Mouse (Mus musculus): ENCODE data around the gene Exoc4. TPM values are rescaled to one million over a fixed set of nuclear protein-coding genes. Genes with fewer than 3 reads are reported as not detected.

Gene Exoc4
- polyA plus RNA-seq, 1 experiment: 3.3 TPM

GRCm38 (mm10) chr6:33525695-33526366, 276.9 kb downstream of the Exoc4 start:
- no peak overlapping the region for H3K4me3 ChIP-seq (ENCODE audit: low read depth, low read length)
- WGBS: 93% methylated on average over 7 of the region's 7 CpGs
- H3K4me1 ChIP-seq (ENCODE audit: control insufficient read depth, insufficient read depth, insufficient read length, low read length): no peaks in the 10 kb centered on the region
- no peaks in the 10 kb centered on the region for H3K27me3 ChIP-seq (ENCODE audit: control insufficient read depth, insufficient read depth, low read length)
- TF ChIP-seq POLR2A (IDR thresholded peaks at IDR 0.05; ENCODE audit: low read depth, low read length): no peak
- no peak for TF ChIP-seq CTCF (IDR thresholded peaks at IDR 0.05; ENCODE audit: extremely low read depth, insufficient read length, insufficient replicate concordance, low read depth, low read length)
- H3K27ac ChIP-seq (ENCODE audit: insufficient read depth, low read depth, low read length): no peak overlapping the region
- no peaks in the 10 kb centered on the region for H3K36me3 ChIP-seq (ENCODE audit: control insufficient read depth, insufficient read depth, low read length)

- no peak overlapping the region for H3K27ac ChIP-seq (ENCODE audit: insufficient read depth, low read depth, low read length)
- no peaks in the 10 kb centered on the region for H3K36me3 ChIP-seq (ENCODE audit: control insufficient read depth, insufficient read depth, low read length)
- H3K4me3 ChIP-seq (ENCODE audit: low read depth, low read length): no peak overlapping the region
- H3K27me3 ChIP-seq (ENCODE audit: control insufficient read depth, insufficient read depth, low read length): no peaks in the 10 kb centered on the region
- H3K4me1 ChIP-seq (ENCODE audit: control insufficient read depth, insufficient read depth, insufficient read length, low read length): no peaks in the 10 kb centered on the region
- 35% methylated on average over 1 of the region's 1 CpGs for WGBS
- TF ChIP-seq CTCF (IDR thresholded peaks at IDR 0.05; ENCODE audit: extremely low read depth, insufficient read length, insufficient replicate concordance, low read depth, low read length) (no peak), POLR2A (IDR thresholded peaks at IDR 0.05; ENCODE audit: low read depth, low read length) (no peak)
Measured at GRCm38 (mm10) chr6:33540356-33540755, 291.5 kb downstream of the Exoc4 start.

- Histone ChIP-seq H3K4me3 (ENCODE audit: low read depth, low read length) (no peak overlapping the region), H3K36me3 (ENCODE audit: control insufficient read depth, insufficient read depth, low read length) (no peaks in the 10 kb centered on the region), H3K27me3 (ENCODE audit: control insufficient read depth, insufficient read depth, low read length) (no peaks in the 10 kb centered on the region), H3K4me1 (ENCODE audit: control insufficient read depth, insufficient read depth, insufficient read length, low read length) (no peaks in the 10 kb centered on the region), H3K27ac (ENCODE audit: insufficient read depth, low read depth, low read length) (no peak overlapping the region)
- TF ChIP-seq CTCF (IDR thresholded peaks at IDR 0.05; ENCODE audit: extremely low read depth, insufficient read length, insufficient replicate concordance, low read depth, low read length): no peak
- no peak for TF ChIP-seq POLR2A (IDR thresholded peaks at IDR 0.05; ENCODE audit: low read depth, low read length)
- WGBS: 81% methylated on average over 6 of the region's 6 CpGs
Measured at GRCm38 (mm10) chr6:33542712-33543111, 293.8 kb downstream of the Exoc4 start.

- Histone ChIP-seq H3K27me3 (ENCODE audit: control insufficient read depth, insufficient read depth, low read length) (no peaks in the 10 kb centered on the region), H3K4me3 (ENCODE audit: low read depth, low read length) (no peak overlapping the region), H3K36me3 (ENCODE audit: control insufficient read depth, insufficient read depth, low read length) (no peaks in the 10 kb centered on the region), H3K4me1 (ENCODE audit: control insufficient read depth, insufficient read depth, insufficient read length, low read length) (no peaks in the 10 kb centered on the region), H3K27ac (ENCODE audit: insufficient read depth, low read depth, low read length) (no peak overlapping the region)
- 78% methylated on average over 4 of the region's 4 CpGs for WGBS
- TF ChIP-seq CTCF (IDR thresholded peaks at IDR 0.05; ENCODE audit: extremely low read depth, insufficient read length, insufficient replicate concordance, low read depth, low read length) (no peak), POLR2A (IDR thresholded peaks at IDR 0.05; ENCODE audit: low read depth, low read length) (no peak)
Measured at GRCm38 (mm10) chr6:33551934-33552333, 303.0 kb downstream of the Exoc4 start.

- H3K4me1 ChIP-seq (ENCODE audit: control insufficient read depth, insufficient read depth, insufficient read length, low read length): no peaks in the 10 kb centered on the region
- H3K27ac ChIP-seq (ENCODE audit: insufficient read depth, low read depth, low read length): no peak overlapping the region
- no peaks in the 10 kb centered on the region for H3K27me3 ChIP-seq (ENCODE audit: control insufficient read depth, insufficient read depth, low read length)
- no peaks in the 10 kb centered on the region for H3K36me3 ChIP-seq (ENCODE audit: control insufficient read depth, insufficient read depth, low read length)
- H3K4me3 ChIP-seq (ENCODE audit: low read depth, low read length): no peak overlapping the region
- TF ChIP-seq POLR2A (IDR thresholded peaks at IDR 0.05; ENCODE audit: low read depth, low read length) (no peak), CTCF (IDR thresholded peaks at IDR 0.05; ENCODE audit: extremely low read depth, insufficient read length, insufficient replicate concordance, low read depth, low read length) (no peak)
- WGBS: 79% methylated on average over 1 of the region's 1 CpGs
Measured at GRCm38 (mm10) chr6:33560925-33561324, 312.0 kb downstream of the Exoc4 start.

GRCm38 (mm10) chr6:33561911-33562310, 313.0 kb downstream of the Exoc4 start:
- 81% methylated on average over 2 of the region's 2 CpGs for WGBS
- H3K27me3 ChIP-seq (ENCODE audit: control insufficient read depth, insufficient read depth, low read length): no peaks in the 10 kb centered on the region
- no peak overlapping the region for H3K27ac ChIP-seq (ENCODE audit: insufficient read depth, low read depth, low read length)
- TF ChIP-seq CTCF (IDR thresholded peaks at IDR 0.05; ENCODE audit: extremely low read depth, insufficient read length, insufficient replicate concordance, low read depth, low read length): no peak
- TF ChIP-seq POLR2A (IDR thresholded peaks at IDR 0.05; ENCODE audit: low read depth, low read length): no peak
- H3K36me3 ChIP-seq (ENCODE audit: control insufficient read depth, insufficient read depth, low read length): no peaks in the 10 kb centered on the region
- H3K4me3 ChIP-seq (ENCODE audit: low read depth, low read length): no peak overlapping the region
- no peaks in the 10 kb centered on the region for H3K4me1 ChIP-seq (ENCODE audit: control insufficient read depth, insufficient read depth, insufficient read length, low read length)

GRCm38 (mm10) chr6:33575947-33576346, 327.1 kb downstream of the Exoc4 start:
- Histone ChIP-seq H3K27me3 (ENCODE audit: control insufficient read depth, insufficient read depth, low read length) (no peaks in the 10 kb centered on the region), H3K36me3 (ENCODE audit: control insufficient read depth, insufficient read depth, low read length) (peaks cover under 1% of the 10 kb centered on the region; the same call in 1 of the 2 replicates), H3K27ac (ENCODE audit: insufficient read depth, low read depth, low read length) (no peak overlapping the region), H3K4me3 (ENCODE audit: low read depth, low read length) (no peak overlapping the region), H3K4me1 (ENCODE audit: control insufficient read depth, insufficient read depth, insufficient read length, low read length) (no peaks in the 10 kb centered on the region)
- TF ChIP-seq POLR2A (IDR thresholded peaks at IDR 0.05; ENCODE audit: low read depth, low read length): no peak
- TF ChIP-seq CTCF (IDR thresholded peaks at IDR 0.05; ENCODE audit: extremely low read depth, insufficient read length, insufficient replicate concordance, low read depth, low read length): no peak
- 86% methylated on average over 4 of the region's 4 CpGs for WGBS

Data from small intestine, adult 2 months (tissue).